Mouse (Mus musculus): ENCODE results near the gene Scnn1a.

The Scnn1a gene

GRCm38 (mm10) chr6:125357334-125357733 is 36.9 kb downstream of the Scnn1a start:
- DNase-seq (ENCODE audit: extremely low read depth, insufficient read length, low spot score) = no peak

- DNase-seq (ENCODE audit: extremely low read depth, insufficient read length, low spot score) = no peak
Measured at GRCm38 (mm10) chr6:125359999-125360398, 39.5 kb downstream of the Scnn1a start.

- no peak for DNase-seq (ENCODE audit: extremely low read depth, insufficient read length, low spot score)
Measured at GRCm38 (mm10) chr6:125360846-125361245, 40.4 kb downstream of the Scnn1a start.

DNA sequence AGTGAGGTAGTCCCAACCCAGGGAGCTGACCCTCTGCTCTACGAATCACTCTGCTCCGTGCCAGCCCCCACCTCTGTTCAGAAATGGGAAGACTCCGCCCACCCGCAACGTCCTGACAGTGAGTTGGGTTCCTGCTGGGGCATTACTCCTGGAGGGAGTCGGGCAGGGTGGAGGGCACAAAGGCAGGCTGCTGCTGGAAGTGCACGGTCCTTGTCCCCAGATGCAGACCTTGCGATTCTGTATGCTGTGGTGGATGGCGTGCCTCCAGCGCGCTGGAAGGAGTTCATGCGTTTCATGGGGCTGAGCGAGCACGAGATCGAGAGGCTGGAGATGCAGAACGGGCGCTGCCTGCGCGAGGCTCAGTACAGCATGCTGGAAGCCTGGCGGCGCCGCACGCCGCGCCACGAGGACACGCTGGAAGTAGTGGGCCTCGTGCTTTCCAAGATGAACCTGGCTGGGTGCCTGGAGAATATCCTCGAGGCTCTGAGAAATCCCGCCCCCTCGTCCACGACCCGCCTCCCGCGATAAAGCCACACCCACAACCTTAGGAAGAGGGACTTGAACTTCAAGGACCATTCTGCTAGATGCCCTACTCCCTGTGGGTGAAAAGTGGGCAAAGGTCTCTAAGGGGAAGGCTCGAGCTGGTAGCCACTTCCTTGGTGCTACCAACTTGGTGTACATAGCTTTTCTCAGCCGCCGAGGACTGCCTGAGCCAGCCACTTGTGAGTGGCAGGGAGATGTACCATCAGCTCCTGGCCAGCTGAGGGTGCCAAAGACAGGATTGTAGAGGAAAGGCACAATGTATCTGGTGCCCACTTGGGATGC is 41.2 kb downstream of the Scnn1a start:
- peak; percentile 46 for DNase-seq (ENCODE audit: extremely low read depth, insufficient read length, low spot score)

- DNase-seq (ENCODE audit: extremely low read depth, insufficient read length, low spot score) = no peak
Measured at GRCm38 (mm10) chr6:125363021-125363420, 42.6 kb downstream of the Scnn1a start.

DNA sequence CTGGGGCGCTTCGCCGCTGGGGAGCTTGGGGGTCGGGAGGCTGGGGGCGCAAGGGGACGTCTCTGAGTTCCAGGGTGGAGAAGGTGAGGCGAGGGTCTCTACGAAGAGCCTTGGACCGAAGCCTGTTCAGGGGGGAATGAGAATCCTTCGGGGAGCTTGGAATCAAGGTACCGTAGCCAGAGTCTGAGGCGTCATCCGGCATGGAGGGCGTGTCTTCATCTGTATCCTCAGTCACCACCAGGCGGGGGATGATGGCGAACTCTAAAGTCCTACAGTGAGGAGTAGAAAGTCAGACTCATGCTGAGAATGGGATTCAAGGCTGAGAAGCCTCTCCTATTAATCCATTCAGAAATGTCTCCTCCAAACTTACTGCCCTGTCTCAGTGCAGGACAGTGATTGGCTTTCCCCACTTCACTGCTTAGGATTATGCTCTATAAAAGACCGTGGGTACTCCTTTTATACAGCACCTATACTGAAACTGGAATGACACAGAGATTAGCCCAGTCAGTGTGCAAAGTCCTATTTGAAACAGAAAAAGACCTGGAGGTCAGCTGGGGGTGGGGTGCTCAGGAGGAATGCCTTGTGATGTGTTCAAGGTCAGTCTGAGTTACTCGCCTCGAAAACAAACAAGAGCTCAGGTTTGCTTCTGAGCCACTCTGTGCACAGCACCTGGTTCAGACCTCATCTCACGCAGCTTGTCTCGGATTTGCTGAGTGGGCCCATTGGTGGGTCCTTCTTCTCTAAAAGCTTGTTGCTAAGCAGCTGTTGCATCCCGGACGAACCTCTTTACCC is 43.2 kb downstream of the Scnn1a start:
- no peak for DNase-seq (ENCODE audit: extremely low read depth, insufficient read length, low spot score)

GRCm38 (mm10) chr6:125364448-125364847 is 44.0 kb downstream of the Scnn1a start:
- DNase-seq (ENCODE audit: extremely low read depth, insufficient read length, low spot score) = no peak

GRCm38 (mm10) chr6:125365522-125365921 is 45.1 kb downstream of the Scnn1a start:
- no peak for DNase-seq (ENCODE audit: extremely low read depth, insufficient read length, low spot score)

- no peak for DNase-seq (ENCODE audit: extremely low read depth, insufficient read length, low spot score)
Measured at GRCm38 (mm10) chr6:125366133-125366532, 45.7 kb downstream of the Scnn1a start.

DNA sequence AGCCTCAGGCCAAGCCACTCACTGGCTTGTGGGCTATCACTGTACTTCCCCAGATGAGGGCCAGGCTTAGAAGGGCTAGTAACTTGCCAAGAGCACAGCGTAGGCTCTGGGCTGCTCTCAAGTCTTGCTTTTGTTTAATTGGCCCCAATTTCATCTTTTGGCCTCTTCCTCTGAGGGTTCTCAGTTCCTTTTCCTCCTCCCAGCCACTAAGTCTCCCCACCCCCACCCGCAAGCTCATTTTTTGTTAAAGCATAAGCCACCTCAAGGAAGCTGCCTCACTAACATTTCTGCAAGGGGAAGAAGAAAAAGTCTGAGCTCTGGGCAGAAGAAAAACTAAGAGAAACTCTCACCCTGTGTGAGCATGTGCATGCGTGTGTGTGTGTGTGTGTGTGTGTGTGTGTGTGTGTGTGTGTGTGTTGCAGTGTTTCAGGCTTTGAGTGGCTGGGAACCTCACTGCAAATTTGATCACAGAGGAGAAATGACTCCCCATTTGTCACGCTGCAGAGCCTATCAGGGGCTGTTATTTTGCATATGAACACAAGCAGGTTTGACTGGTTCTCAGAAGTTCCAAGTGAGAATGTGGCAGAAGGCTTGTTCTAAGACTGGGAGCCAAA is 47.4 kb downstream of the Scnn1a start:
- no peak for DNase-seq (ENCODE audit: extremely low read depth, insufficient read length, low spot score)

- no peak for DNase-seq (ENCODE audit: extremely low read depth, insufficient read length, low spot score)
Measured at GRCm38 (mm10) chr6:125377042-125377441, 56.6 kb downstream of the Scnn1a start.

GRCm38 (mm10) chr6:125377582-125378451 is 57.4 kb downstream of the Scnn1a start:
- DNase-seq (ENCODE audit: extremely low read depth, insufficient read length, low spot score) = peak; percentile 96

DNA sequence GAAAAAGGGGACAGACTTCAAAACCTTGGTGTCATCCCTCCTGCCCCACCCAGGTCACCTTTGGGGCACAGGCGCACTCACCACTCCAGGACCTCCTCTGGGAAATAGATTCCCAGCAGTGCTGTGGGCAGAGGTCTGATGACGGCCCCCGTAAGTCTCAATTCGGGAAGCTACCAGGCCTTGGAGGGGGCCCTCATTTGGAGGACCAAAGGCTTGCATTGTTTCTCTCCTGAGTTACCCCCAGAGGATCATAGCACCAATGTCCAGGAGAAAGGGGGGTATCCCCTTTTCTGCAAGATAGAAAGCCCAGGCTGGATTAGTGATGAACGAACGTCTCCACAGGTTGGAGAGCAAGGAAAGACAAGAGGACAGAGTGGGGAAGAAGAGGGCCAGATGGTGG is 58.2 kb downstream of the Scnn1a start:
- no peak for DNase-seq (ENCODE audit: extremely low read depth, insufficient read length, low spot score)

GRCm38 (mm10) chr6:125379781-125380180 is 59.3 kb downstream of the Scnn1a start:
- no peak for DNase-seq (ENCODE audit: extremely low read depth, insufficient read length, low spot score)

GRCm38 (mm10) chr6:125380372-125381360 is 60.2 kb downstream of the Scnn1a start, which contains the start of gene Plekhg6:
TSS of gene Plekhg6 (minus strand) at chr6:125380793.
- no peak for DNase-seq (ENCODE audit: extremely low read depth, insufficient read length, low spot score)

- DNase-seq (ENCODE audit: extremely low read depth, insufficient read length, low spot score) = no peak
Measured at GRCm38 (mm10) chr6:125382024-125382423, 61.6 kb downstream of the Scnn1a start.

- DNase-seq (ENCODE audit: extremely low read depth, insufficient read length, low spot score) = no peak
Measured at GRCm38 (mm10) chr6:125385066-125385974, 64.9 kb downstream of the Scnn1a start.

DNA sequence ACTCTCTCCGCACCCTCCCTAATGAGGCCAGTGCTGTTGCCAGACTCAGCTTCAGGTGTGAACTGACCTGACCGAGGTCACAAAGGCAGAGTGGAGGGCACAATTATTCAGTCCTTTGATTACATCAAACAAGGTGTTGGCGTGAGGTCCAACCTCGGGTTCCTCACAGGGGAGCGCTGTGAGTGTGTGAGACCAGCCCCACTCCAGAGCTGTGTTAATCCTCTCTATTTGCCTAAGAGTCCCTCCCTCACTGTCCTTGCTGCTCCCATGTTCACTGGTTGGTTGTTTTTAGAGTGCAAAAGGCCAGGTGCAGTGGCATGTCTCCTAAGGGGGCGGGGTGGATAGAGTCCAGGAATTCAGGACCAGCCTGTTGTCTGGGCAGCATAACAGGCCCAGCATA is 65.6 kb downstream of the Scnn1a start:
- DNase-seq (ENCODE audit: extremely low read depth, insufficient read length, low spot score) = no peak

Data from 3134 (cell line).